Mouse (Mus musculus) limb, embryonic 11.5 days (tissue): ENCODE measurements around the gene Kansl1l. TPM values are rescaled to one million over a fixed set of nuclear protein-coding genes. Genes with fewer than 3 reads are reported as not detected.

Experiments
- ATAC-seq: fragments of 200-750 bp; cut with Nextera tagmentation; 2 replicates; pipeline ENCODE4 v1.8.0; 2017; ENCODE audit warnings: low read depth; ENCODE audit not compliant: insufficient number of reproducible peaks, low FRiP score, low TSS enrichment
- DNase-seq: peaks from one replicate; pipeline ENCODE4 v3.0.0-alpha.2; 2015; ENCODE audit warnings: low spot score
- H3K27ac ChIP-seq: fragments of 300-500 bp; sonication (generic); replicated peaks from 2 replicates; pipeline ENCODE4 v1.5.1; 2014; ENCODE audit warnings: low read depth, mild to moderate bottlenecking, low read length
- H3K27me3 ChIP-seq: fragments of 300-500 bp; sonication (generic); 2 replicates; pipeline ENCODE4 v1.6.1; 2014; ENCODE audit warnings: mild to moderate bottlenecking, low read length, mixed read lengths; ENCODE audit not compliant: control insufficient read depth, insufficient read depth
- H3K36me3 ChIP-seq: fragments of 300-500 bp; sonication (generic); 2 replicates; pipeline ENCODE4 v1.6.1; 2014; ENCODE audit warnings: mild to moderate bottlenecking, low read length, moderate library complexity, mixed read lengths; ENCODE audit not compliant: control insufficient read depth, insufficient read depth
- H3K4me1 ChIP-seq: fragments of 300-500 bp; sonication (generic); 2 replicates; pipeline ENCODE4 v1.6.1; 2014; ENCODE audit warnings: low read length, mixed read lengths; ENCODE audit not compliant: control insufficient read depth, insufficient read depth
- H3K4me2 ChIP-seq: fragments of 300-500 bp; sonication (generic); 2 replicates; pipeline ENCODE4 v1.6.1; 2014; ENCODE audit warnings: low read depth, mild to moderate bottlenecking, moderate library complexity; ENCODE audit not compliant: severe bottlenecking
- H3K4me3 ChIP-seq: fragments of 300-500 bp; sonication (generic); 2 replicates; pipeline ENCODE4 v1.5.1; 2014; ENCODE audit warnings: low read depth, low read length
- H3K9ac ChIP-seq: fragments of 300-500 bp; sonication (generic); 2 replicates; pipeline ENCODE4 v1.6.1; 2014; ENCODE audit warnings: mild to moderate bottlenecking, low read length
- H3K9me3 ChIP-seq: fragments of 300-500 bp; sonication (generic); 2 replicates; pipeline ENCODE4 v1.6.1; 2016; ENCODE audit warnings: low read length; ENCODE audit not compliant: control insufficient read depth
- WGBS: fragments of 180-500 bp; shearing (Covaris S2); extraction: QIAGEN DNeasy Blood & Tissue Kit; methylation state at CpG from one replicate; pipeline ENCODE4 v1.1.7; 2014; 5-methylcytosine and 5-hydroxymethylcytosine counted together
- polyA plus RNA-seq: library from polyadenylated mRNA; unstranded; fragments of >200 nt; fragmentation: Nextera tagmentation; extraction: Ambion mirVana; gene quantifications from 2 replicates; pipeline ENCODE4 v1.2.1, GENCODE M21; 2014

The Kansl1l gene
- polyA plus RNA-seq, 1 experiment from 2014 or later = 17.0 TPM

GRCm38 (mm10) chr1:66768764-66769163, 48.6 kb downstream of the Kansl1l start:
- no peaks in the 10 kb centered on the region for H3K4me1 ChIP-seq
- H3K4me3 ChIP-seq = no peak overlapping the region
- H3K4me2 ChIP-seq = no peak overlapping the region
- H3K9ac ChIP-seq = no peak overlapping the region
- no peaks in the 10 kb centered on the region for H3K27me3 ChIP-seq
- ATAC-seq = no peak
- no peak for DNase-seq
- 0 out of 2 replicates have a peak, but pooled peaks cover 2% of the 10 kb centered on the region for H3K36me3 ChIP-seq
- no peak overlapping the region for H3K27ac ChIP-seq
- 93% methylated on average over 1 of the region's 1 CpGs for WGBS
- no peaks in the 10 kb centered on the region for H3K9me3 ChIP-seq

GRCm38 (mm10) chr1:66730581-66730980, 86.8 kb downstream of the Kansl1l start:
- H3K9me3 ChIP-seq = no peaks in the 10 kb centered on the region
- H3K4me2 ChIP-seq = no peak overlapping the region
- 76% methylated on average over 1 of the region's 1 CpGs for WGBS
- ATAC-seq = no peak
- no peaks in the 10 kb centered on the region for H3K27me3 ChIP-seq
- H3K36me3 ChIP-seq = peaks cover 2% of the 10 kb centered on the region; the same call in 1 of the 2 replicates
- H3K9ac ChIP-seq = no peak overlapping the region
- no peak overlapping the region for H3K4me3 ChIP-seq
- DNase-seq = no peak
- H3K4me1 ChIP-seq = no peaks in the 10 kb centered on the region
- no peak overlapping the region for H3K27ac ChIP-seq

GRCm38 (mm10) chr1:66712859-66713258, 104.5 kb downstream of the Kansl1l start:
- Histone ChIP-seq H3K9me3 (no peaks in the 10 kb centered on the region), H3K27ac (no peak overlapping the region), H3K4me2 (no peak overlapping the region), H3K27me3 (no peaks in the 10 kb centered on the region), H3K9ac (no peak overlapping the region), H3K4me3 (no peak overlapping the region), H3K4me1 (no peaks in the 10 kb centered on the region), H3K36me3 (peaks cover 5% of the 10 kb centered on the region)
- ATAC-seq (no peak), DNase-seq (no peak)
- WGBS = 96% methylated on average over 3 of the region's 3 CpGs

GRCm38 (mm10) chr1:66704523-66704922, 112.8 kb downstream of the Kansl1l start:
- 0 out of 2 replicates have a peak, but pooled peaks cover 3% of the 10 kb centered on the region for H3K36me3 ChIP-seq
- DNase-seq (no peak), ATAC-seq (no peak)
- H3K27ac ChIP-seq = no peak overlapping the region
- no peak overlapping the region for H3K4me2 ChIP-seq
- H3K9ac ChIP-seq = no peak overlapping the region
- no peaks in the 10 kb centered on the region for H3K27me3 ChIP-seq
- no peaks in the 10 kb centered on the region for H3K9me3 ChIP-seq
- 81% methylated on average over 6 of the region's 6 CpGs for WGBS
- H3K4me3 ChIP-seq = no peak overlapping the region
- peaks cover 7% of the 10 kb centered on the region; the same call in 1 of the 2 replicates for H3K4me1 ChIP-seq

- ATAC-seq = no peak
- no peak overlapping the region for H3K4me2 ChIP-seq
Measured at GRCm38 (mm10) chr1:66702623-66703345, 114.6 kb downstream of the Kansl1l start.

GRCm38 (mm10) chr1:66701576-66701940, 115.8 kb downstream of the Kansl1l start:
- Histone ChIP-seq H3K4me2 (peak overlapping the region; percentile 60), H3K27me3 (no peaks in the 10 kb centered on the region), H3K9ac (peak overlapping the region; percentile 83), H3K4me3 (peak overlapping the region; percentile 79), H3K36me3 (0 out of 2 replicates have a peak, but pooled peaks cover 3% of the 10 kb centered on the region), H3K4me1 (peaks cover 7% of the 10 kb centered on the region; the same call in 1 of the 2 replicates), H3K9me3 (no peaks in the 10 kb centered on the region), H3K27ac (no peak overlapping the region)
- DNase-seq (no peak), ATAC-seq (no peak)
- 32% methylated on average over 2 of the region's 2 CpGs for WGBS

More at GRCm38 (mm10) chr1:66702623-66703345, 114.6 kb downstream of the Kansl1l start:
- no peaks in the 10 kb centered on the region for H3K9me3 ChIP-seq
- H3K27ac ChIP-seq = no peak overlapping the region
- no peak for DNase-seq
- WGBS = 86% methylated on average over 4 of the region's 4 CpGs
- H3K36me3 ChIP-seq = 0 out of 2 replicates have a peak, but pooled peaks cover 3% of the 10 kb centered on the region
- no peak overlapping the region for H3K4me3 ChIP-seq
- H3K9ac ChIP-seq = no peak overlapping the region
- H3K27me3 ChIP-seq = no peaks in the 10 kb centered on the region
- H3K4me1 ChIP-seq = peaks cover 7% of the 10 kb centered on the region; the same call in 1 of the 2 replicates

- H3K27me3 ChIP-seq = no peaks in the 10 kb centered on the region
- 0 out of 2 replicates have a peak, but pooled peaks cover 3% of the 10 kb centered on the region for H3K36me3 ChIP-seq
- H3K4me2 ChIP-seq = peak within 1 kb of the TSS; percentile 60
- ATAC-seq = peak; percentile 99
- H3K9me3 ChIP-seq = no peaks in the 10 kb centered on the region
- 1% methylated on average over 73 of the region's 73 CpGs for WGBS
- H3K4me1 ChIP-seq = peaks cover 7% of the 10 kb centered on the region; the same call in 1 of the 2 replicates
- peak within 1 kb of the TSS; percentile 79 for H3K4me3 ChIP-seq
- peak within 1 kb of the TSS; percentile 83 for H3K9ac ChIP-seq
- peak; percentile 97 for DNase-seq
- peak within 1 kb of the TSS; percentile 52 for H3K27ac ChIP-seq
Measured at GRCm38 (mm10) chr1:66700693-66701575, 116.4 kb downstream of the Kansl1l start, which contains the start of gene Rpe. Gene Rpe, plus strand, starts transcription at chr1:66700831.

- Histone ChIP-seq H3K36me3 (0 out of 2 replicates have a peak, but pooled peaks cover 3% of the 10 kb centered on the region), H3K4me3 (peak overlapping the region; percentile 79; the same call in 1 of the 2 replicates), H3K27ac (no peak overlapping the region), H3K4me1 (peaks cover 7% of the 10 kb centered on the region; the same call in 1 of the 2 replicates), H3K9me3 (no peaks in the 10 kb centered on the region), H3K9ac (no peak overlapping the region), H3K27me3 (no peaks in the 10 kb centered on the region), H3K4me2 (peak overlapping the region; percentile 60; the same call in 1 of the 2 replicates)
- DNase-seq = no peak
- peak; percentile 45 for ATAC-seq
- 50% methylated on average over 5 of the region's 5 CpGs for WGBS
Measured at GRCm38 (mm10) chr1:66700149-66700692, 117.1 kb downstream of the Kansl1l start.
